Mouse (Mus musculus) lung, adult 2 months (tissue): ENCODE results near the gene Rfx3.

ENCODE experiments used
- CTCF ChIP-seq: fragments of 200-500 bp; IDR thresholded peaks from 2 replicates; pipeline ENCODE4 v1.5.1; 2011; ENCODE audit warnings: mild to moderate bottlenecking, low read length, control low read depth; ENCODE audit not compliant: insufficient read depth
- POLR2A ChIP-seq: fragments of 200-500 bp; IDR thresholded peaks from 2 replicates; pipeline ENCODE4 v1.6.1; 2011; ENCODE audit warnings: low read depth, mild to moderate bottlenecking, control low read depth, low read length, borderline replicate concordance; ENCODE audit errors: extremely low read depth

- TF ChIP-seq CTCF = no peak
- TF ChIP-seq POLR2A = no peak
Measured at GRCm38 (mm10) chr19:27736571-27736970, 274.4 kb downstream of the Rfx3 start.
